Mouse (Mus musculus): ENCODE results near the gene Pitpnm3. TPM values are rescaled to one million over a fixed set of nuclear protein-coding genes. Genes with fewer than 3 reads are reported as not detected.

Pitpnm3 gene
- polyA plus RNA-seq, 1 experiment from 2014 or later = 2.3 TPM

GRCm38 (mm10) chr11:72086251-72087046 is 49.1 kb downstream of the Pitpnm3 start:
- Histone ChIP-seq H3K4me2 (ENCODE audit: low read depth, low read length) (no peak overlapping the region), H3K27ac (ENCODE audit: low read length) (0 out of 2 replicates have a peak overlapping the region, but pooled peaks have one; percentile 8), H3K27me3 (ENCODE audit: control insufficient read depth, insufficient read depth, low read depth, low read length) (no peaks in the 10 kb centered on the region), H3K9me3 (ENCODE audit: control insufficient read depth, low read length) (no peaks in the 10 kb centered on the region), H3K4me3 (ENCODE audit: low read length) (no peak overlapping the region), H3K9ac (ENCODE audit: low read length) (no peak overlapping the region), H3K4me1 (replicated peaks; ENCODE audit: control insufficient read depth, insufficient read depth, low read length) (0 out of 2 replicates have a peak, but pooled peaks cover 3% of the 10 kb centered on the region), H3K36me3 (ENCODE audit: control insufficient read depth, insufficient read depth, low read length) (no peaks in the 10 kb centered on the region)
- ATAC-seq (ENCODE audit: low read depth) = 0 out of 2 replicates have a peak, but pooled peaks have one; percentile 26
- WGBS = 38% methylated on average over 11 of the region's 11 CpGs

- Histone ChIP-seq H3K4me1 (replicated peaks; ENCODE audit: control insufficient read depth, insufficient read depth, low read length) (0 out of 2 replicates have a peak, but pooled peaks cover 3% of the 10 kb centered on the region), H3K9me3 (ENCODE audit: control insufficient read depth, low read length) (no peaks in the 10 kb centered on the region), H3K4me3 (ENCODE audit: low read length) (no peak overlapping the region), H3K9ac (ENCODE audit: low read length) (no peak overlapping the region), H3K27me3 (ENCODE audit: control insufficient read depth, insufficient read depth, low read depth, low read length) (no peaks in the 10 kb centered on the region), H3K36me3 (ENCODE audit: control insufficient read depth, insufficient read depth, low read length) (no peaks in the 10 kb centered on the region), H3K4me2 (ENCODE audit: low read depth, low read length) (no peak overlapping the region), H3K27ac (ENCODE audit: low read length) (no peak overlapping the region)
- WGBS = 89% methylated on average over 15 of the region's 15 CpGs
- ATAC-seq (ENCODE audit: low read depth) = no peak
Measured at GRCm38 (mm10) chr11:72084337-72084736, 51.2 kb downstream of the Pitpnm3 start.

- Histone ChIP-seq H3K36me3 (ENCODE audit: control insufficient read depth, insufficient read depth, low read length) (no peaks in the 10 kb centered on the region), H3K27ac (ENCODE audit: low read length) (no peak overlapping the region), H3K4me3 (ENCODE audit: low read length) (no peak overlapping the region), H3K27me3 (ENCODE audit: control insufficient read depth, insufficient read depth, low read depth, low read length) (no peaks in the 10 kb centered on the region), H3K4me1 (replicated peaks; ENCODE audit: control insufficient read depth, insufficient read depth, low read length) (0 out of 2 replicates have a peak, but pooled peaks cover 3% of the 10 kb centered on the region), H3K9ac (ENCODE audit: low read length) (no peak overlapping the region), H3K4me2 (ENCODE audit: low read depth, low read length) (no peak overlapping the region), H3K9me3 (ENCODE audit: control insufficient read depth, low read length) (no peaks in the 10 kb centered on the region)
- 83% methylated on average over 4 of the region's 4 CpGs for WGBS
- ATAC-seq (ENCODE audit: low read depth) = no peak
Measured at GRCm38 (mm10) chr11:72082601-72083000, 53.0 kb downstream of the Pitpnm3 start.

GRCm38 (mm10) chr11:72080461-72080860 is 55.1 kb downstream of the Pitpnm3 start:
- H3K27me3 ChIP-seq (ENCODE audit: control insufficient read depth, insufficient read depth, low read depth, low read length) = no peaks in the 10 kb centered on the region
- H3K4me2 ChIP-seq (ENCODE audit: low read depth, low read length) = no peak overlapping the region
- no peaks in the 10 kb centered on the region for H3K9me3 ChIP-seq (ENCODE audit: control insufficient read depth, low read length)
- H3K4me1 ChIP-seq (replicated peaks; ENCODE audit: control insufficient read depth, insufficient read depth, low read length) = no peaks in the 10 kb centered on the region
- H3K4me3 ChIP-seq (ENCODE audit: low read length) = no peak overlapping the region
- no peak overlapping the region for H3K9ac ChIP-seq (ENCODE audit: low read length)
- no peak overlapping the region for H3K27ac ChIP-seq (ENCODE audit: low read length)
- no peak for ATAC-seq (ENCODE audit: low read depth)
- WGBS = 91% methylated on average over 6 of the region's 6 CpGs
- H3K36me3 ChIP-seq (ENCODE audit: control insufficient read depth, insufficient read depth, low read length) = no peaks in the 10 kb centered on the region

GRCm38 (mm10) chr11:72078647-72079046 is 56.9 kb downstream of the Pitpnm3 start:
- ATAC-seq (ENCODE audit: low read depth) = no peak
- Histone ChIP-seq H3K9ac (ENCODE audit: low read length) (no peak overlapping the region), H3K27ac (ENCODE audit: low read length) (no peak overlapping the region), H3K36me3 (ENCODE audit: control insufficient read depth, insufficient read depth, low read length) (no peaks in the 10 kb centered on the region), H3K9me3 (ENCODE audit: control insufficient read depth, low read length) (no peaks in the 10 kb centered on the region), H3K27me3 (ENCODE audit: control insufficient read depth, insufficient read depth, low read depth, low read length) (no peaks in the 10 kb centered on the region), H3K4me3 (ENCODE audit: low read length) (no peak overlapping the region), H3K4me2 (ENCODE audit: low read depth, low read length) (no peak overlapping the region), H3K4me1 (replicated peaks; ENCODE audit: control insufficient read depth, insufficient read depth, low read length) (no peaks in the 10 kb centered on the region)
- 54% methylated on average over 4 of the region's 4 CpGs for WGBS

GRCm38 (mm10) chr11:72078056-72078455 is 57.5 kb downstream of the Pitpnm3 start:
- Histone ChIP-seq H3K9ac (ENCODE audit: low read length) (no peak overlapping the region), H3K4me1 (replicated peaks; ENCODE audit: control insufficient read depth, insufficient read depth, low read length) (no peaks in the 10 kb centered on the region), H3K9me3 (ENCODE audit: control insufficient read depth, low read length) (no peaks in the 10 kb centered on the region), H3K27ac (ENCODE audit: low read length) (no peak overlapping the region), H3K27me3 (ENCODE audit: control insufficient read depth, insufficient read depth, low read depth, low read length) (no peaks in the 10 kb centered on the region), H3K36me3 (ENCODE audit: control insufficient read depth, insufficient read depth, low read length) (no peaks in the 10 kb centered on the region), H3K4me3 (ENCODE audit: low read length) (no peak overlapping the region), H3K4me2 (ENCODE audit: low read depth, low read length) (no peak overlapping the region)
- no peak for ATAC-seq (ENCODE audit: low read depth)
- WGBS = 37% methylated on average over 3 of the region's 3 CpGs

GRCm38 (mm10) chr11:72074230-72074629 is 61.3 kb downstream of the Pitpnm3 start:
- ATAC-seq (ENCODE audit: low read depth) = no peak
- no peaks in the 10 kb centered on the region for H3K27me3 ChIP-seq (ENCODE audit: control insufficient read depth, insufficient read depth, low read depth, low read length)
- H3K4me2 ChIP-seq (ENCODE audit: low read depth, low read length) = no peak overlapping the region
- H3K9me3 ChIP-seq (ENCODE audit: control insufficient read depth, low read length) = no peaks in the 10 kb centered on the region
- no peak overlapping the region for H3K4me3 ChIP-seq (ENCODE audit: low read length)
- WGBS = 64% methylated on average over 13 of the region's 13 CpGs
- no peak overlapping the region for H3K27ac ChIP-seq (ENCODE audit: low read length)
- H3K36me3 ChIP-seq (ENCODE audit: control insufficient read depth, insufficient read depth, low read length) = no peaks in the 10 kb centered on the region
- no peak overlapping the region for H3K9ac ChIP-seq (ENCODE audit: low read length)
- no peaks in the 10 kb centered on the region for H3K4me1 ChIP-seq (replicated peaks; ENCODE audit: control insufficient read depth, insufficient read depth, low read length)

- Histone ChIP-seq H3K27ac (ENCODE audit: low read length) (no peak overlapping the region), H3K4me2 (ENCODE audit: low read depth, low read length) (no peak overlapping the region), H3K36me3 (ENCODE audit: control insufficient read depth, insufficient read depth, low read length) (no peaks in the 10 kb centered on the region), H3K9ac (ENCODE audit: low read length) (no peak overlapping the region), H3K27me3 (ENCODE audit: control insufficient read depth, insufficient read depth, low read depth, low read length) (no peaks in the 10 kb centered on the region), H3K4me3 (ENCODE audit: low read length) (no peak overlapping the region), H3K4me1 (replicated peaks; ENCODE audit: control insufficient read depth, insufficient read depth, low read length) (no peaks in the 10 kb centered on the region), H3K9me3 (ENCODE audit: control insufficient read depth, low read length) (no peaks in the 10 kb centered on the region)
- ATAC-seq (ENCODE audit: low read depth) = no peak
- WGBS = 20% methylated on average over 6 of the region's 6 CpGs
Measured at GRCm38 (mm10) chr11:72072331-72072905, 63.2 kb downstream of the Pitpnm3 start.

- Histone ChIP-seq H3K36me3 (ENCODE audit: control insufficient read depth, insufficient read depth, low read length) (no peaks in the 10 kb centered on the region), H3K4me2 (ENCODE audit: low read depth, low read length) (no peak overlapping the region), H3K4me3 (ENCODE audit: low read length) (no peak overlapping the region), H3K4me1 (replicated peaks; ENCODE audit: control insufficient read depth, insufficient read depth, low read length) (no peaks in the 10 kb centered on the region), H3K27me3 (ENCODE audit: control insufficient read depth, insufficient read depth, low read depth, low read length) (no peaks in the 10 kb centered on the region), H3K9me3 (ENCODE audit: control insufficient read depth, low read length) (no peaks in the 10 kb centered on the region), H3K9ac (ENCODE audit: low read length) (no peak overlapping the region), H3K27ac (ENCODE audit: low read length) (no peak overlapping the region)
- 73% methylated on average over 9 of the region's 9 CpGs for WGBS
- no peak for ATAC-seq (ENCODE audit: low read depth)
Measured at GRCm38 (mm10) chr11:72070733-72071132, 64.8 kb downstream of the Pitpnm3 start.
